10 mouse cellular contexts compared by ENCODE assay signal in genomic region chr8:93668306-93668705, GRCm38 (mm10).
A peak's percentile ranks its signal among the peaks of the same experiment; 100 is the strongest.
DNase-seq lines count a peak whose midpoint lies in the region; ATAC-seq and TF ChIP-seq lines count a peak whose summit lies in the region.
"Had no signal": no experiment of that assay in that cellular context is flagged by ENCODE, and none has a peak within 500 bp of the region (broad histone marks: within the 10 kb centered on the region; RNA-seq: fewer than 3 reads in every experiment).

No protein-coding gene starts in this region.

- peak; percentile 26; the same call in 1 of the 2 replicates for ATAC-seq in forebrain, embryonic 16.5 days
- ATAC-seq in forebrain, embryonic 13.5 days, result no peak
- ATAC-seq in heart, embryonic 12.5 days (ENCODE audit: insufficient number of reproducible peaks, low FRiP score), result peak; percentile 39; the same call in 1 of the 2 replicates
- ATAC-seq in lung, postnatal 0 days, result peak; percentile 84
- ATAC-seq in erythroid progenitor cell, adult 5-6 weeks (replicated peaks; ENCODE audit: low FRiP score, poor library complexity, severe bottlenecking), result no peak

- H3K36me3 ChIP-seq in forebrain, embryonic 16.5 days (ENCODE audit: control insufficient read depth, insufficient read depth), result no peaks in the 10 kb centered on the region
- no peaks in the 10 kb centered on the region for H3K36me3 ChIP-seq in forebrain, embryonic 13.5 days (ENCODE audit: poor library complexity, severe bottlenecking)
- no peaks in the 10 kb centered on the region for H3K36me3 ChIP-seq in heart, embryonic 12.5 days
- H3K36me3 ChIP-seq in lung, postnatal 0 days (ENCODE audit: insufficient read depth, low read length), result no peaks in the 10 kb centered on the region

- H3K9me3 ChIP-seq in forebrain, embryonic 16.5 days (ENCODE audit: control insufficient read depth, low read length), result no peaks in the 10 kb centered on the region
- H3K9me3 ChIP-seq in forebrain, embryonic 13.5 days (replicated peaks), result no peaks in the 10 kb centered on the region
- H3K9me3 ChIP-seq in heart, embryonic 12.5 days (replicated peaks), result no peaks in the 10 kb centered on the region
- no peaks in the 10 kb centered on the region for H3K9me3 ChIP-seq in lung, postnatal 0 days (ENCODE audit: low read length)

- DNase-seq in layer of hippocampus, adult 9-11 months, result peak; percentile 38
- no peak for DNase-seq in layer of hippocampus, adult 2 months (ENCODE audit: low spot score in 2 of 2)
- peak; percentile 67 for DNase-seq in lung, postnatal 0 days (ENCODE audit: low spot score)
- DNase-seq in frontal cortex, postnatal 36 days (ENCODE audit: low spot score in 2 of 2), result no peak
- DNase-seq: adrenal gland, postnatal 25 days; B cell, adult 2 months had no signal

- TF ChIP-seq CTCF in layer of hippocampus, adult 2 months (conservative IDR thresholded peaks at IDR 0.05), result no peak
- TF ChIP-seq CTCF in lung, postnatal 0 days (IDR thresholded peaks at IDR 0.05), result no peak

- WGBS in forebrain, embryonic 16.5 days, result 41% methylated on average over 7 of the region's 7 CpGs
- 66% methylated on average over 7 of the region's 7 CpGs for WGBS in forebrain, embryonic 13.5 days
- WGBS in heart, embryonic 12.5 days, result 41% methylated on average over 7 of the region's 7 CpGs
- 25% methylated on average over 7 of the region's 7 CpGs for WGBS in lung, postnatal 0 days

- H3K27ac ChIP-seq in forebrain, embryonic 16.5 days (ENCODE audit: low read length), result no peak overlapping the region
- H3K27ac ChIP-seq in forebrain, embryonic 13.5 days, result no peak overlapping the region
- no peak overlapping the region for H3K27ac ChIP-seq in layer of hippocampus, adult 2 months
- H3K27ac ChIP-seq in heart, embryonic 12.5 days (ENCODE audit: poor library complexity, severe bottlenecking), result no peak overlapping the region
- H3K27ac ChIP-seq in lung, postnatal 0 days (ENCODE audit: low read length), result no peak overlapping the region

- no peak overlapping the region for H3K4me2 ChIP-seq in forebrain, embryonic 16.5 days (ENCODE audit: low read length)
- H3K4me2 ChIP-seq in forebrain, embryonic 13.5 days, result no peak overlapping the region
- H3K4me2 ChIP-seq in heart, embryonic 12.5 days, result no peak overlapping the region
- H3K4me2 ChIP-seq in lung, postnatal 0 days (replicated peaks; ENCODE audit: low read depth, low read length), result no peak overlapping the region; the same call in 1 of the 2 replicates

- H3K4me3 ChIP-seq in forebrain, embryonic 16.5 days (replicated peaks; ENCODE audit: low read length), result no peak overlapping the region
- no peak overlapping the region for H3K4me3 ChIP-seq in forebrain, embryonic 13.5 days
- H3K4me3 ChIP-seq in layer of hippocampus, adult 2 months, result no peak overlapping the region
- no peak overlapping the region for H3K4me3 ChIP-seq in heart, embryonic 12.5 days
- no peak overlapping the region for H3K4me3 ChIP-seq in lung, postnatal 0 days (ENCODE audit: low read depth, low read length)

- peak; percentile 81 for TF ChIP-seq EP300 in lung, postnatal 0 days (IDR thresholded peaks at IDR 0.05)

- no peak overlapping the region for H3K9ac ChIP-seq in forebrain, embryonic 16.5 days (replicated peaks; ENCODE audit: low read depth, low read length)
- no peak overlapping the region for H3K9ac ChIP-seq in forebrain, embryonic 13.5 days
- H3K9ac ChIP-seq in heart, embryonic 12.5 days, result no peak overlapping the region
- no peak overlapping the region for H3K9ac ChIP-seq in lung, postnatal 0 days (replicated peaks; ENCODE audit: low read depth)

- peaks cover 6% of the 10 kb centered on the region for H3K4me1 ChIP-seq in forebrain, embryonic 16.5 days (replicated peaks; ENCODE audit: control insufficient read depth, insufficient read depth, low read length)
- H3K4me1 ChIP-seq in forebrain, embryonic 13.5 days, result 0 out of 2 replicates have a peak, but pooled peaks cover 8% of the 10 kb centered on the region
- no peaks in the 10 kb centered on the region for H3K4me1 ChIP-seq in heart, embryonic 12.5 days (replicated peaks)
- H3K4me1 ChIP-seq in lung, postnatal 0 days (ENCODE audit: insufficient read depth, low read depth, low read length), result no peaks in the 10 kb centered on the region

- no peaks in the 10 kb centered on the region for H3K27me3 ChIP-seq in forebrain, embryonic 16.5 days (replicated peaks; ENCODE audit: control insufficient read depth, insufficient read depth, low read length)
- no peaks in the 10 kb centered on the region for H3K27me3 ChIP-seq in forebrain, embryonic 13.5 days
- H3K27me3 ChIP-seq in heart, embryonic 12.5 days (replicated peaks), result no peaks in the 10 kb centered on the region
- H3K27me3 ChIP-seq in lung, postnatal 0 days (replicated peaks; ENCODE audit: insufficient read depth, low read length), result no peaks in the 10 kb centered on the region

Comparison
In these comparisons a context has a peak if more than half of its experiments do, and no peak if none do; other contexts are left out.
1. ATAC-seq: peak in forebrain, embryonic 16.5 days (single experiment), heart, embryonic 12.5 days (single experiment) and lung, postnatal 0 days (single experiment); none in forebrain, embryonic 13.5 days (single experiment) and erythroid progenitor cell, adult 5-6 weeks (single experiment).
2. DNase-seq: peak in layer of hippocampus, adult 9-11 months (single experiment) and lung, postnatal 0 days (single experiment); none in layer of hippocampus, adult 2 months (0 of 2) and frontal cortex, postnatal 36 days (0 of 2).